Mouse (Mus musculus) myocyte (in vitro differentiated cells): Measurements from ENCODE around the gene Romo1.

Experiments
- CEBPB ChIP-seq: IDR thresholded peaks from 2 replicates; pipeline ENCODE4 v1.6.1; 2011; ENCODE audit warnings: mild to moderate bottlenecking, moderate library complexity; ENCODE audit not compliant: poor library complexity, insufficient read depth, severe bottlenecking
- E2F4 ChIP-seq: IDR thresholded peaks from one replicate; pipeline ENCODE4 v1.6.1; 2011; ENCODE audit warnings: mild to moderate bottlenecking, control low read depth, moderate library complexity; ENCODE audit not compliant: insufficient read depth
- POLR2A ChIP-seq: IDR thresholded peaks from one replicate; pipeline ENCODE4 v1.6.1; 2011; ENCODE audit warnings: low read depth, mild to moderate bottlenecking, control low read depth, moderate library complexity; ENCODE audit not compliant: insufficient read length
- REST ChIP-seq: IDR thresholded peaks from one replicate; pipeline ENCODE4 v1.6.1; 2011; ENCODE audit warnings: mild to moderate bottlenecking, control low read depth, moderate library complexity; ENCODE audit not compliant: insufficient read depth, insufficient read length
- TCF12 ChIP-seq: IDR thresholded peaks from one replicate; pipeline ENCODE4 v1.6.1; 2011; ENCODE audit warnings: mild to moderate bottlenecking, control low read depth; ENCODE audit not compliant: poor library complexity, insufficient read depth, severe bottlenecking

- TF ChIP-seq TCF12 (no peak), REST (no peak), CEBPB (no peak), POLR2A (no peak), E2F4 (no peak)
These were observed 33.8 kb downstream of the Romo1 start for GRCm38 (mm10) chr2:156177651-156178050.
